ENCODE assay signal across 8 mouse cellular contexts in the genomic region with DNA sequence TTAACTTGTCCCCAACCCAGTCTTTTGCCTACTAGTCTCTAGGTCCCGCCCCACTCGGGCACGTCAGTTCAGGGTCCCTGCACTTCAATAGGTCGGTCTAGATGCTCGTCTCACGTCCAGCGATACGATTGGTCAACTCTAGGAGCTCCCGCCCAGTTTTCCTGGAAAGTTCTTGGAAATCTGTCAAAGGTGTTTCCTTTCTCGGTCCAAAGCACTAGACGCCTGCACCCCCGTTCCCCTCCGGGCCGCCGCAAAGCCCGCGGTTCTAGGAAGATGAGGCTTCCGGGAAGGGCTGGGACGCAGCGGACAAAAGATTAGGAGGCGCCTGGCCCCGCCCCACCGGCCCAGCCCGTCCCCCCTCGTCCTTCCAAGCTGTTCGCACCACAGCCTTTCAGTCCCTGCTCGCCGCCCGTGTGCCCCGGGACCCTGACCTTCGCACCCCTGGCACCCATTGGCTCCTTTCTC. TPM values are rescaled to one million over a fixed set of nuclear protein-coding genes. Genes with fewer than 3 reads are reported as not detected.
DNase-seq lines count a peak whose midpoint lies in the region; ATAC-seq lines count a peak whose summit lies in the region.

No protein-coding gene starts in this region.

- H3K4me1 ChIP-seq in hindbrain, embryonic 14.5 days (replicated peaks; ENCODE audit: control insufficient read depth, insufficient read depth, low read length) = peaks cover 22% of the 10 kb centered on the region

- H3K9me3 ChIP-seq in hindbrain, embryonic 14.5 days (ENCODE audit: control insufficient read depth, low read length) = no peaks in the 10 kb centered on the region

- H3K9ac ChIP-seq in hindbrain, embryonic 14.5 days = peak overlapping the region; percentile 65

- H3K4me3 ChIP-seq in hindbrain, embryonic 14.5 days (replicated peaks; ENCODE audit: low read length) = peak overlapping the region; percentile 64

- DNase-seq in R1 (ENCODE audit: low read depth, low spot score) = peak; percentile 97
- peak; percentile 94 to 96 for DNase-seq in cerebellum, postnatal 25 days
- DNase-seq in frontal cortex, postnatal 25 days (ENCODE audit: low spot score in 2 of 2) = peak; percentile 93 to 95
- peak; percentile 96 for DNase-seq in hindbrain, embryonic 14.5 days (ENCODE audit: low spot score)
- DNase-seq in layer of hippocampus, postnatal 36 days = peak; percentile 87 to 92
- peak; percentile 98 for DNase-seq in lung, postnatal 36 days
- peak; percentile 84 for DNase-seq in retina, postnatal 7 days (ENCODE audit: low read depth, low spot score)
- DNase-seq in urinary bladder, adult 2 months (ENCODE audit: low spot score) = peak; percentile 88

- H3K4me2 ChIP-seq in hindbrain, embryonic 14.5 days (replicated peaks) = peak overlapping the region; percentile 85

- H3K27ac ChIP-seq in hindbrain, embryonic 14.5 days = peak overlapping the region; percentile 9; the same call in 1 of the 2 replicates

- H3K36me3 ChIP-seq in hindbrain, embryonic 14.5 days (replicated peaks; ENCODE audit: control insufficient read depth, insufficient read depth) = peaks cover 12% of the 10 kb centered on the region

- peaks cover 8% of the 10 kb centered on the region for H3K27me3 ChIP-seq in hindbrain, embryonic 14.5 days (ENCODE audit: control insufficient read depth, insufficient read depth, low read length)

- ATAC-seq in hindbrain, embryonic 14.5 days (ENCODE audit: low FRiP score) = peak; percentile 96

- under 1% methylated on average over 31 of the region's 31 CpGs for WGBS in hindbrain, embryonic 14.5 days

RNA-seq across cellular contexts. Expression of a gene that starts 0.7 kb away (rescaled TPM):
- 6.0 and 6.7 TPM in 2 replicates for polyA plus RNA-seq in hindbrain, embryonic 14.5 days (2014; fragmentation: Nextera tagmentation; extraction: Ambion mirVana)
- 1 to 10 TPM; 3.8 to 3.9 TPM for total RNA-seq in layer of hippocampus, postnatal 36 days (2021)
- polyA plus RNA-seq in urinary bladder, adult 2 months (2012; rRNA removed) = 11.7 and 14.7 TPM in 2 replicates

RNA-seq across cellular contexts. Expression of a gene that starts 6.9 kb away (rescaled TPM):
- 1.9 and 2.3 TPM in 2 replicates for polyA plus RNA-seq in hindbrain, embryonic 14.5 days (2014; fragmentation: Nextera tagmentation; extraction: Ambion mirVana)
- total RNA-seq in layer of hippocampus, postnatal 36 days (2021) = 1 to 10 TPM; 1.6 to 2.9 TPM
- 50.7 and 54.4 TPM in 2 replicates for polyA plus RNA-seq in urinary bladder, adult 2 months (2012; rRNA removed)

RNA-seq across cellular contexts. Expression of a gene that starts 41.6 kb away (rescaled TPM):
- 16.7 and 19.1 TPM in 2 replicates for polyA plus RNA-seq in hindbrain, embryonic 14.5 days (2014; fragmentation: Nextera tagmentation; extraction: Ambion mirVana)
- total RNA-seq in layer of hippocampus, postnatal 36 days (2021) = 10 to 100 TPM; 17.2 to 19.5 TPM
- 19.7 and 20.0 TPM in 2 replicates for polyA plus RNA-seq in urinary bladder, adult 2 months (2012; rRNA removed)

RNA-seq across cellular contexts. Expression of a gene that starts 43.9 kb away (rescaled TPM):
- 5.4 and 5.6 TPM in 2 replicates for polyA plus RNA-seq in hindbrain, embryonic 14.5 days (2014; fragmentation: Nextera tagmentation; extraction: Ambion mirVana)
- 1 to 10 TPM; 1.5 to 1.9 TPM for total RNA-seq in layer of hippocampus, postnatal 36 days (2021)
- 1.7 and 1.9 TPM in 2 replicates for polyA plus RNA-seq in urinary bladder, adult 2 months (2012; rRNA removed)

Comparison
In these comparisons a context has a peak if more than half of its experiments do, and no peak if none do; other contexts are left out.
1. Peak in every context shown above with its lines: DNase-seq, ATAC-seq, H3K4me3 ChIP-seq and H3K27ac ChIP-seq.
2. RNA of a gene that starts 6.9 kb away (polyA plus RNA-seq): 50.7 to 54.4 TPM in urinary bladder, adult 2 months; 1.9 to 2.3 TPM in hindbrain, embryonic 14.5 days; every median in the first group is over 10 times any median in the second.